ENCODE assay signal across 8 mouse cellular contexts in the genomic region with DNA sequence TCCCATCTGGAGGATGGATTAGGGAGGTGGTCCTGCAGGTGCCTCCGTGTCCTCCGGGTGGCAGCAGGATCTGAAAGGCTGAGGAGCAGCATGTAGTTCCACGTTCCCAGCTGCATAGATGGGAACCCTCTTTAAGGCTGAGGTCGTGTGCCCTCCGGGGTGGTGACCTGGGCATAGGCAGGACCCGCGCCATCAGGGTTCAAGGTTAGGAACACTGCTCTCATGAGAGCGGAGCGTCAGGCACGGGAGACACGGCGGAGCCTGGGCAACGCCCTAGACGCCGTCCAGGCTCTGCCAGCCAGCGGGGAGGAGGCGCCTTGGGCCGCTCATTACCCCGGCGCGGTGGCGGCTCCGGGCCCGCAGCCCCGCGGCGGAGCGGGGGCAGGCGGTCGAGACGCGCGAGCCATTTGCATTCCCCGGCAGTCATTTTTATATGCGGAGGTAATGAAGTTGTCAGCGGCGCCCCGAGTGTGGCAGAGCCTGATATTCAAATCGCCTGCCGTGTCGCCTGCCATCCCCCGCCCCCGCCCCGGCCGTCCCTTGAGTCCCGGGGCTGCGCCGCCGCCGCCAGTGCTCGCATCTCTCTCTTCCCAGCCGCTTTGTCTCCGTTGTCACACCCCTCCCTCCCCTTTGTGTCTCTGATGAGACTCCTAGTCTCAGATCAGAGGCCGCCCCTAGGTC.
DNase-seq lines count a peak whose midpoint lies in the region; ATAC-seq and TF ChIP-seq lines count a peak whose summit lies in the region.

No protein-coding gene starts in this region.

- TF ChIP-seq CTCF in lung, adult 2 months (IDR thresholded peaks at IDR 0.05; ENCODE audit: insufficient read depth, low read length): peak; percentile 63

- peak; percentile 85 for ATAC-seq in forebrain, embryonic 11.5 days (replicated peaks; ENCODE audit: low FRiP score)
- peak; percentile 88 for ATAC-seq in neural tube, embryonic 14.5 days (ENCODE audit: low read depth)

- peak; percentile 80 for DNase-seq in ES-CJ7 (ENCODE audit: low read depth, low spot score)
- peak; percentile 86 for DNase-seq in brain, adult 2 months (ENCODE audit: low read depth, low spot score)
- DNase-seq in forebrain, embryonic 11.5 days (ENCODE audit: low spot score): peak; percentile 75
- peak; percentile 61 for DNase-seq in heart, postnatal 4 days
- DNase-seq in layer of hippocampus, adult 8-10 months (ENCODE audit: low spot score in 2 of 2): peak; percentile 48 to 60
- DNase-seq in lung, adult 2 months: peak; percentile 75
- peak; percentile 55 for DNase-seq in thymus, postnatal 4 days

- peaks cover 2% of the 10 kb centered on the region; the same call in 1 of the 2 replicates for H3K27me3 ChIP-seq in forebrain, embryonic 11.5 days (ENCODE audit: control insufficient read depth, insufficient read depth, low read length)
- H3K27me3 ChIP-seq in neural tube, embryonic 14.5 days (ENCODE audit: control insufficient read depth, insufficient read depth, low read length): no peaks in the 10 kb centered on the region

- peak overlapping the region; percentile 66 for H3K9ac ChIP-seq in forebrain, embryonic 11.5 days (ENCODE audit: low read length)
- peak overlapping the region; percentile 64 for H3K9ac ChIP-seq in neural tube, embryonic 14.5 days (replicated peaks; ENCODE audit: low read depth, low read length)

- H3K36me3 ChIP-seq in forebrain, embryonic 11.5 days (ENCODE audit: control insufficient read depth, insufficient read depth, low read length): no peaks in the 10 kb centered on the region
- no peaks in the 10 kb centered on the region for H3K36me3 ChIP-seq in neural tube, embryonic 14.5 days (ENCODE audit: control insufficient read depth, insufficient read depth, low read length)

- peak; percentile 52; the same call in 1 of the 2 replicates for TF ChIP-seq POLR2A in lung, adult 2 months (IDR thresholded peaks at IDR 0.05; ENCODE audit: borderline replicate concordance, extremely low read depth, low read depth, low read length)

- 0 out of 2 replicates have a peak, but pooled peaks cover 3% of the 10 kb centered on the region for H3K4me1 ChIP-seq in forebrain, embryonic 11.5 days (replicated peaks; ENCODE audit: control insufficient read depth, insufficient read depth, low read length)
- H3K4me1 ChIP-seq in lung, adult 2 months (ENCODE audit: control insufficient read depth, insufficient read depth, low read length): peaks cover 8% of the 10 kb centered on the region
- 0 out of 2 replicates have a peak, but pooled peaks cover 10% of the 10 kb centered on the region for H3K4me1 ChIP-seq in neural tube, embryonic 14.5 days (ENCODE audit: control insufficient read depth, insufficient read depth, low read length)

- H3K4me3 ChIP-seq in forebrain, embryonic 11.5 days (ENCODE audit: low read depth, low read length): peak overlapping the region; percentile 50
- H3K4me3 ChIP-seq in lung, adult 2 months (replicated peaks; ENCODE audit: extremely low read depth, low read depth, low read length): peak overlapping the region; percentile 63
- peak overlapping the region; percentile 43 for H3K4me3 ChIP-seq in neural tube, embryonic 14.5 days (ENCODE audit: low read depth, low read length)

- H3K27ac ChIP-seq in forebrain, embryonic 11.5 days (ENCODE audit: low read depth, low read length): peak overlapping the region; percentile 51
- H3K27ac ChIP-seq in neural tube, embryonic 14.5 days (ENCODE audit: low read depth, low read length): peak overlapping the region; percentile 85

- H3K4me2 ChIP-seq in forebrain, embryonic 11.5 days (ENCODE audit: low read depth, low read length, severe bottlenecking): peak overlapping the region; percentile 66
- peak overlapping the region; percentile 89 for H3K4me2 ChIP-seq in neural tube, embryonic 14.5 days (ENCODE audit: low read depth, low read length)

- no peaks in the 10 kb centered on the region for H3K9me3 ChIP-seq in forebrain, embryonic 11.5 days (ENCODE audit: control insufficient read depth, low read length)
- H3K9me3 ChIP-seq in neural tube, embryonic 14.5 days (ENCODE audit: control insufficient read depth, low read length): no peaks in the 10 kb centered on the region

- under 1% methylated on average over 46 of the region's 54 CpGs for WGBS in forebrain, embryonic 11.5 days
- 2% methylated on average over 54 of the region's 54 CpGs for WGBS in lung, adult 2 months
- under 1% methylated on average over 52 of the region's 54 CpGs for WGBS in neural tube, embryonic 14.5 days

Comparison
In these comparisons a context has a peak if more than half of its experiments do, and no peak if none do; other contexts are left out.
1. Peak in every context shown above with its lines: DNase-seq, ATAC-seq, H3K4me3 ChIP-seq and H3K27ac ChIP-seq.